Mouse (Mus musculus) hindbrain, embryonic 16.5 days (tissue): Measurements from ENCODE around the gene Inafm1. TPM values are rescaled to one million over a fixed set of nuclear protein-coding genes. Genes with fewer than 3 reads are reported as not detected.

Experiments
- ATAC-seq: fragments of 200-750 bp; cut with Nextera tagmentation; 2 replicates; pipeline ENCODE4 v1.8.0; 2017; ENCODE audit warnings: moderate TSS enrichment, moderate library complexity
- H3K27ac ChIP-seq: fragments of 300-500 bp; sonication (generic); 2 replicates; pipeline ENCODE4 v1.5.1; 2014; ENCODE audit warnings: low read depth, mild to moderate bottlenecking, control low read depth, low read length, moderate library complexity
- H3K27me3 ChIP-seq: fragments of 300-500 bp; sonication (generic); replicated peaks from 2 replicates; pipeline ENCODE4 v1.6.1; 2014; ENCODE audit warnings: low read length; ENCODE audit not compliant: control insufficient read depth, insufficient read depth
- H3K36me3 ChIP-seq: fragments of 300-500 bp; sonication (generic); 2 replicates; pipeline ENCODE4 v1.6.1; 2014; ENCODE audit warnings: mild to moderate bottlenecking, low read length, moderate library complexity, mixed read lengths; ENCODE audit not compliant: control insufficient read depth, insufficient read depth
- H3K4me1 ChIP-seq: fragments of 300-500 bp; sonication (generic); 2 replicates; pipeline ENCODE4 v1.6.1; 2014; ENCODE audit warnings: low read depth, low read length; ENCODE audit not compliant: control insufficient read depth, insufficient read depth
- H3K4me2 ChIP-seq: fragments of 300-500 bp; sonication (generic); 2 replicates; pipeline ENCODE4 v1.6.1; 2014; ENCODE audit warnings: mild to moderate bottlenecking, low read length, control low read depth, moderate library complexity
- H3K4me3 ChIP-seq: fragments of 300-500 bp; sonication (generic); 2 replicates; pipeline ENCODE4 v1.5.1; 2014; ENCODE audit warnings: mild to moderate bottlenecking, low read length, control low read depth, moderate library complexity
- H3K9ac ChIP-seq: fragments of 300-500 bp; sonication (generic); 2 replicates; pipeline ENCODE4 v1.6.1; 2014; ENCODE audit warnings: low read depth, mild to moderate bottlenecking, control low read depth, low read length, moderate library complexity
- H3K9me3 ChIP-seq: fragments of 300-500 bp; sonication (generic); 2 replicates; pipeline ENCODE4 v1.6.1; 2014; ENCODE audit warnings: mild to moderate bottlenecking, low read length, moderate library complexity; ENCODE audit not compliant: control insufficient read depth
- WGBS: fragments of 180-500 bp; shearing (Covaris S2); extraction: QIAGEN DNeasy Blood & Tissue Kit; methylation state at CpG from one replicate; pipeline ENCODE4 v1.1.7; 2014; 5-methylcytosine and 5-hydroxymethylcytosine counted together
- polyA plus RNA-seq: library from polyadenylated mRNA; unstranded; fragments of >200 nt; fragmentation: Nextera tagmentation; extraction: Ambion mirVana; gene quantifications from 2 replicates; pipeline ENCODE4 v1.2.1, GENCODE M21; 2015

Inafm1 gene
- 55.5 and 62.4 TPM in 2 replicates for polyA plus RNA-seq

- peak within 1 kb of the TSS; percentile 96 for H3K27ac ChIP-seq
- ATAC-seq = peak; percentile 83
- H3K4me2 ChIP-seq = peak within 1 kb of the TSS; percentile 64
- peak within 1 kb of the TSS; percentile 83 for H3K4me3 ChIP-seq
- under 1% methylated on average over 37 of the region's 49 CpGs for WGBS
- peaks cover 9% of the 10 kb centered on the region for H3K36me3 ChIP-seq
- H3K27me3 ChIP-seq = no peaks in the 10 kb centered on the region
- peak within 1 kb of the TSS; percentile 94 for H3K9ac ChIP-seq
- H3K9me3 ChIP-seq = no peaks in the 10 kb centered on the region
- peaks cover 31% of the 10 kb centered on the region for H3K4me1 ChIP-seq
These were observed at the start of gene Inafm1 for GRCm38 (mm10) chr7:16273081-16273765. Inafm1 (minus strand) TSS chr7:16273617.

- 87% methylated on average over 6 of the region's 6 CpGs for WGBS
These were observed 47.1 kb upstream of the Inafm1 start for GRCm38 (mm10) chr7:16320479-16320878.

GRCm38 (mm10) chr7:16319216-16319615, 45.8 kb upstream of the Inafm1 start:
- Histone ChIP-seq H3K27ac (no peak overlapping the region), H3K4me3 (no peak overlapping the region), H3K4me2 (no peak overlapping the region), H3K9me3 (no peaks in the 10 kb centered on the region), H3K9ac (no peak overlapping the region), H3K4me1 (no peaks in the 10 kb centered on the region; the same call in 1 of the 2 replicates), H3K27me3 (no peaks in the 10 kb centered on the region), H3K36me3 (no peaks in the 10 kb centered on the region; the same call in 1 of the 2 replicates)
- no peak for ATAC-seq
- 87% methylated on average over 4 of the region's 4 CpGs for WGBS

More at GRCm38 (mm10) chr7:16320479-16320878, 47.1 kb upstream of the Inafm1 start:
- H3K27ac ChIP-seq = no peak overlapping the region
- H3K4me1 ChIP-seq = no peaks in the 10 kb centered on the region
- no peaks in the 10 kb centered on the region for H3K27me3 ChIP-seq
- H3K36me3 ChIP-seq = no peaks in the 10 kb centered on the region; the same call in 1 of the 2 replicates
- H3K4me3 ChIP-seq = no peak overlapping the region
- no peaks in the 10 kb centered on the region for H3K9me3 ChIP-seq
- no peak overlapping the region for H3K9ac ChIP-seq
- no peak for ATAC-seq
- H3K4me2 ChIP-seq = no peak overlapping the region

- no peaks in the 10 kb centered on the region for H3K9me3 ChIP-seq
- no peaks in the 10 kb centered on the region; the same call in 1 of the 2 replicates for H3K36me3 ChIP-seq
- peaks cover 15% of the 10 kb centered on the region for H3K4me1 ChIP-seq
- 87% methylated on average over 14 of the region's 14 CpGs for WGBS
- no peak overlapping the region for H3K4me2 ChIP-seq
- no peak for ATAC-seq
- H3K9ac ChIP-seq = no peak overlapping the region
- no peaks in the 10 kb centered on the region for H3K27me3 ChIP-seq
- H3K4me3 ChIP-seq = no peak overlapping the region
- no peak overlapping the region for H3K27ac ChIP-seq
These were observed 43.7 kb upstream of the Inafm1 start for GRCm38 (mm10) chr7:16317094-16317493.

GRCm38 (mm10) chr7:16315222-16315759, 41.9 kb upstream of the Inafm1 start:
- 64% methylated on average over 4 of the region's 4 CpGs for WGBS
- Histone ChIP-seq H3K4me2 (no peak overlapping the region), H3K36me3 (no peaks in the 10 kb centered on the region; the same call in 1 of the 2 replicates), H3K4me1 (peaks cover 28% of the 10 kb centered on the region), H3K27me3 (no peaks in the 10 kb centered on the region), H3K9me3 (no peaks in the 10 kb centered on the region), H3K27ac (no peak overlapping the region), H3K9ac (no peak overlapping the region), H3K4me3 (no peak overlapping the region)
- no peak for ATAC-seq

- Histone ChIP-seq H3K27me3 (no peaks in the 10 kb centered on the region), H3K27ac (peak overlapping the region; percentile 90), H3K9ac (peak overlapping the region; percentile 86), H3K9me3 (no peaks in the 10 kb centered on the region), H3K4me3 (peak overlapping the region; percentile 71), H3K4me2 (peak overlapping the region; percentile 93), H3K36me3 (no peaks in the 10 kb centered on the region; the same call in 1 of the 2 replicates), H3K4me1 (peaks cover 31% of the 10 kb centered on the region)
- WGBS = 8% methylated on average over 13 of the region's 13 CpGs
- ATAC-seq = peak; percentile 29
These were observed 40.9 kb upstream of the Inafm1 start for GRCm38 (mm10) chr7:16314221-16314775.

GRCm38 (mm10) chr7:16313481-16314220, 40.2 kb upstream of the Inafm1 start:
- H3K4me1 ChIP-seq = peaks cover 37% of the 10 kb centered on the region
- ATAC-seq = peak; percentile 66
- 0% methylated on average over 31 of the region's 66 CpGs for WGBS

GRCm38 (mm10) chr7:16312672-16313311, 39.4 kb upstream of the Inafm1 start:
- Histone ChIP-seq H3K4me3 (peak overlapping the region; percentile 71), H3K36me3 (no peaks in the 10 kb centered on the region; the same call in 1 of the 2 replicates), H3K9me3 (no peaks in the 10 kb centered on the region), H3K4me2 (peak overlapping the region; percentile 93), H3K27me3 (no peaks in the 10 kb centered on the region), H3K4me1 (peaks cover 38% of the 10 kb centered on the region), H3K27ac (peak overlapping the region; percentile 90), H3K9ac (peak overlapping the region; percentile 92)
- under 1% methylated on average over 12 of the region's 12 CpGs for WGBS
- ATAC-seq = no peak

More at GRCm38 (mm10) chr7:16313481-16314220, 40.2 kb upstream of the Inafm1 start:
- H3K27me3 ChIP-seq = no peaks in the 10 kb centered on the region
- H3K4me3 ChIP-seq = peak overlapping the region; percentile 71
- no peaks in the 10 kb centered on the region; the same call in 1 of the 2 replicates for H3K36me3 ChIP-seq
- peak overlapping the region; percentile 90 for H3K27ac ChIP-seq
- no peaks in the 10 kb centered on the region for H3K9me3 ChIP-seq
- H3K4me2 ChIP-seq = peak overlapping the region; percentile 93
- peak overlapping the region; percentile 86 for H3K9ac ChIP-seq
